Mouse (Mus musculus): ENCODE data around the gene Hspa5. TPM values are rescaled to one million over a fixed set of nuclear protein-coding genes. Genes with fewer than 3 reads are reported as not detected.
"Not testable (repeated sequence)": the region's sequence is repeated elsewhere in the genome, so short reads cannot be mapped to it uniquely, and the experiment has no call there.

Hspa5 gene
- total RNA-seq, 2 experiments from 2014 or later, result 260 to 290 TPM

- DNase-seq, result no peak
- intact Hi-C loops (cut with DNase I), result no loop called here
Measured at GRCm38 (mm10) chr2:34770049-34770448, 1.7 kb upstream of the Hspa5 start.

- DNase-seq, result no peak
- intact Hi-C loops (cut with DNase I), result no loop called here
Measured at GRCm38 (mm10) chr2:34770951-34771350, 819 bp upstream of the Hspa5 start.

GRCm38 (mm10) chr2:34772252-34773235 lies 774 bp downstream of the Hspa5 start:
- peak; percentile 39 for DNase-seq
- intact Hi-C loops (cut with DNase I), result no loop called here

GRCm38 (mm10) chr2:34773673-34774072 lies 1.9 kb downstream of the Hspa5 start:
- intact Hi-C loops (cut with DNase I), result no loop called here
- no peak for DNase-seq

- DNase-seq, result no peak
- intact Hi-C loops (cut with DNase I), result no loop called here
Measured at GRCm38 (mm10) chr2:34774493-34774892, 2.7 kb downstream of the Hspa5 start.

GRCm38 (mm10) chr2:34777237-34777868 lies 5.6 kb downstream of the Hspa5 start:
- intact Hi-C loops (cut with DNase I), result no loop called here
- DNase-seq, result no peak

- no peak for DNase-seq
- intact Hi-C loops (cut with DNase I), result no loop called here
Measured at GRCm38 (mm10) chr2:34783064-34784020, 11.6 kb downstream of the Hspa5 start.

GRCm38 (mm10) chr2:34784085-34784484 lies 12.3 kb downstream of the Hspa5 start:
- intact Hi-C loops (cut with DNase I), result no loop called here
- DNase-seq, result no peak

GRCm38 (mm10) chr2:34790282-34790681 lies 18.5 kb downstream of the Hspa5 start:
- intact Hi-C loops (cut with DNase I), result no loop called here
- no peak for DNase-seq

- DNase-seq; intact Hi-C loops (cut with DNase I): not testable (repeated sequence)
Measured at GRCm38 (mm10) chr2:34792543-34792942, 20.8 kb downstream of the Hspa5 start.

GRCm38 (mm10) chr2:34794511-34794910 lies 22.7 kb downstream of the Hspa5 start:
- DNase-seq, result no peak
- intact Hi-C loops (cut with DNase I), result no loop called here

- no peak for DNase-seq
- intact Hi-C loops (cut with DNase I), result no loop called here
Measured at GRCm38 (mm10) chr2:34795426-34795825, 23.7 kb downstream of the Hspa5 start.

- intact Hi-C loops (cut with DNase I), result no loop called here
Measured at GRCm38 (mm10) chr2:34799357-34800256, 27.8 kb downstream of the Hspa5 start, which contains the start of gene Rabepk. Gene Rabepk, minus strand, starts transcription at chr2:34799912.

GRCm38 (mm10) chr2:34800371-34800770 lies 28.6 kb downstream of the Hspa5 start:
- intact Hi-C loops (cut with DNase I), result no loop called here

More at GRCm38 (mm10) chr2:34799357-34800256, 27.8 kb downstream of the Hspa5 start, which contains the start of gene Rabepk:
- peak; percentile 72 for DNase-seq

GRCm38 (mm10) chr2:34801516-34802482 lies 30.0 kb downstream of the Hspa5 start:
- intact Hi-C loops (cut with DNase I), result no loop called here
- peak; percentile 97 for DNase-seq

More at GRCm38 (mm10) chr2:34800371-34800770, 28.6 kb downstream of the Hspa5 start:
- DNase-seq, result no peak

GRCm38 (mm10) chr2:34802565-34803245 lies 30.9 kb downstream of the Hspa5 start:
- intact Hi-C loops (cut with DNase I); DNase-seq: not testable (repeated sequence)

GRCm38 (mm10) chr2:34803746-34804145 lies 32.0 kb downstream of the Hspa5 start:
- intact Hi-C loops (cut with DNase I), result no loop called here

GRCm38 (mm10) chr2:34804172-34804571 lies 32.4 kb downstream of the Hspa5 start:
- intact Hi-C loops (cut with DNase I), result no loop called here

More at GRCm38 (mm10) chr2:34803746-34804145, 32.0 kb downstream of the Hspa5 start:
- DNase-seq, result no peak

More at GRCm38 (mm10) chr2:34804172-34804571, 32.4 kb downstream of the Hspa5 start:
- no peak for DNase-seq
